8 mouse cellular contexts compared by ENCODE assay signal in the genomic region with DNA sequence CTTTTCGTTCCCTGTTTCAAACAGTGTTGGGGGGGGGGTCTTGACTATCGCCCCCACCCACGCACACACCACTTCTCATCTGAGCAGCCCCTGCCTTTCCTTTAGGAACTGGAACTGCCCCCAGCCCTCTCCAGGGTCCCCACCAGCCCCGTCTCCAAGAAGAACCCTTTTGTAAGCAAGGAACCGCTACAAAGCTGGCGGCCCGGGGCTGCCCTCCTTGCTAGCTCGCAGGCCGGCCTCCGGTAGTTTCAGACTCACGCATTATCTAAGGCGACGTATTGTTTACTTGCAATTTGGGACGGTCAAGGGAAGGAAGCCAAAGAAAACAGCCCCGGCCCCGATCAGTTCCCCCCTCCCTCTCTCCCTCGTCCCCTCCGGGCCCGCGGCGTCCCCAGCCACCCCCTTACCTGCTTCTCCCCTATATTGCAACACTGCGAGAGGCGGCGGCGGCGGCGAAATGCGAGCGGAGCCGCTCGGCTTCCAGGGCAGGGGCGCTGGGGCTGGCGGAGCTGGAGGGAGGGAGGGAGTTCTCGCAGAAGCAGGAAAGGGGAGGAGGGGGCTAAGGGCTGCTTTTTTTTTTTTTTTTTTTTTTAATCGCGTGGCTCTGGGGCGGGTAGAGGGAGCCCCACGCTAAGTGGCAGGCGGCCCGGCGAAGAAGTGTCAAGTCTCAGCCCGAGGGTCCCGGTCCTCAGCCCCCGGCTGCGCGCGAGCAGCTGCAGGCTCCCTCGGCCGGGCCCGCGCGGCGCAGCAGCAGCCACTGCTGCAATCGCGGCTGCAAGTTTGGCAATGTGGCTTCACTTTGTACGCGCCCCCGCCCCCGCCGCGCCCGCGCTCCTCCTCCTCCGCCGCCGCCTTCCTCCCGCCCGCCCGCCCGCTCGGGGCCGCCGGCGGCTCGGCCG. TPM values are rescaled to one million over a fixed set of nuclear protein-coding genes. Genes with fewer than 3 reads are reported as not detected.
A peak's percentile ranks its signal among the peaks of the same experiment; 100 is the strongest.
DNase-seq lines count a peak whose midpoint lies in the region; ATAC-seq and TF ChIP-seq lines count a peak whose summit lies in the region.

A gene (minus strand): TSS at position 808 of the 899 bp plus-strand sequence.

- intact Hi-C loops in left cerebral cortex, adult 2 months (cut with DNase I), result loop anchor here (5.0 to 10.0 kb wide), 7 partner anchors 193 to 1100 kb away; no protein-coding TSS in a partner anchor

- H3K79me2 ChIP-seq in macrophage (ENCODE audit: inconsistent target), result peaks cover 31% of the 10 kb centered on the region

- no peaks in the 10 kb centered on the region for H3K27me3 ChIP-seq in hindbrain, embryonic 14.5 days (ENCODE audit: control insufficient read depth, insufficient read depth, low read length)

- DNase-seq in R1 (ENCODE audit: low read depth, low spot score), result peak; percentile 72
- peak; percentile 79 to 84 for DNase-seq in cerebellum, postnatal 14 days
- DNase-seq in gastrocnemius, adult 18-20 months (ENCODE audit: low spot score), result peak; percentile 85
- peak; percentile 69 for DNase-seq in hindbrain, embryonic 14.5 days (ENCODE audit: low spot score)
- peak; percentile 81 for DNase-seq in left cerebral cortex, adult 2 months (ENCODE audit: extremely low spot score in 1 of 2, low spot score in 2 of 2)
- peak; percentile 73 to 77 for DNase-seq in right cerebral cortex, adult 2 months (ENCODE audit: low spot score in 2 of 2)
- DNase-seq in urinary bladder, postnatal 25 days (ENCODE audit: low spot score), result peak; percentile 82

- H3K27ac ChIP-seq in hindbrain, embryonic 14.5 days, result peak within 1 kb of the TSS; percentile 90
- H3K27ac ChIP-seq in left cerebral cortex, adult 2 months, result peak within 1 kb of the TSS; percentile 97
- peak within 1 kb of the TSS; percentile 69 for H3K27ac ChIP-seq in macrophage

- peak within 1 kb of the TSS; percentile 55 for H3K4me3 ChIP-seq in hindbrain, embryonic 14.5 days (replicated peaks; ENCODE audit: low read length)
- H3K4me3 ChIP-seq in left cerebral cortex, adult 2 months, result peak within 1 kb of the TSS; percentile 64
- peak within 1 kb of the TSS; percentile 90 for H3K4me3 ChIP-seq in macrophage (ENCODE audit: inconsistent target)

- no peaks in the 10 kb centered on the region for H3K9me3 ChIP-seq in hindbrain, embryonic 14.5 days (ENCODE audit: control insufficient read depth, low read length)

- peak; percentile 82 for ATAC-seq in hindbrain, embryonic 14.5 days (ENCODE audit: low FRiP score)

- TF ChIP-seq CTCF in left cerebral cortex, adult 2 months (IDR thresholded peaks at IDR 0.05), result no peak

- H3K4me2 ChIP-seq in hindbrain, embryonic 14.5 days (replicated peaks), result peak within 1 kb of the TSS; percentile 93

- H3K36me3 ChIP-seq in hindbrain, embryonic 14.5 days (replicated peaks; ENCODE audit: control insufficient read depth, insufficient read depth), result peaks cover 16% of the 10 kb centered on the region; the same call in 1 of the 2 replicates
- H3K36me3 ChIP-seq in macrophage (ENCODE audit: inconsistent target), result no peaks in the 10 kb centered on the region

- under 1% methylated on average over 67 of the region's 76 CpGs for WGBS in hindbrain, embryonic 14.5 days
- WGBS in macrophage (ENCODE audit: missing documents), result under 1% methylated on average over 58 of the region's 76 CpGs

- peak within 1 kb of the TSS; percentile 94 for H3K9ac ChIP-seq in hindbrain, embryonic 14.5 days

- peaks cover 25% of the 10 kb centered on the region for H3K4me1 ChIP-seq in hindbrain, embryonic 14.5 days (replicated peaks; ENCODE audit: control insufficient read depth, insufficient read depth, low read length)

RNA-seq across cellular contexts. Expression of the gene that starts here (rescaled TPM):
- 10 to 100 TPM; 19.9 to 24.2 TPM for total RNA-seq in gastrocnemius, adult 18-20 months (2021)
- polyA plus RNA-seq in hindbrain, embryonic 14.5 days (2014; fragmentation: Nextera tagmentation; extraction: Ambion mirVana), result 108 and 114 TPM in 2 replicates
- total RNA-seq in left cerebral cortex, adult 2 months (2021), result 100 to 1,000 TPM; 294 to 324 TPM
- total RNA-seq in macrophage (2018; cell fraction: chromatin; rRNA removed), result 100 to 1,000 TPM in 13 of 26 experiments, 10 to 100 TPM in 13; 21.2 to 441 (median 91.6) TPM
- total RNA-seq in macrophage (2018; cell fraction: cytosol; rRNA removed), result 100 to 1,000 TPM in 13 of 26 experiments, 10 to 100 TPM in 13; 23.3 to 185 (median 71.2) TPM
- 100 to 1,000 TPM in 13 of 26 experiments, 10 to 100 TPM in 13; 19.9 to 336 (median 89.7) TPM for total RNA-seq in macrophage (2018; cell fraction: nucleus; rRNA removed)
- 27.9 to 34.5 TPM (median 31.9 TPM) in 3 replicates for polyA plus RNA-seq in macrophage (2018)

Comparison
In these comparisons a context has a peak if more than half of its experiments do, and no peak if none do; other contexts are left out.
1. Peak in every context shown above with its lines: DNase-seq, ATAC-seq, H3K4me3 ChIP-seq and H3K27ac ChIP-seq.
2. RNA of the gene that starts here (total RNA-seq): 294 to 324 TPM in left cerebral cortex, adult 2 months; 19.9 to 24.2 TPM in gastrocnemius, adult 18-20 months; every median in the first group is over 10 times any median in the second.